Mouse (Mus musculus): ENCODE measurements at regions not wholly inside any gene's neighbourhood (a gene's known extent, or its start where the extent isn't known, plus 50 kb on each side); places are given as distances from the start of the nearest gene placed in this dataset.

GRCm38 (mm10) chr13:57282816-57283215 is 387.0 kb upstream of the Trpc7 start:
- no peak for DNase-seq (ENCODE audit: low spot score)

GRCm38 (mm10) chr13:57281941-57282710 is 386.3 kb upstream of the Trpc7 start:
- no peak for DNase-seq (ENCODE audit: low spot score)

GRCm38 (mm10) chr13:57281504-57281903 is 385.7 kb upstream of the Trpc7 start:
- peak; percentile 30 for DNase-seq (ENCODE audit: low spot score)

- no peak for DNase-seq (ENCODE audit: low spot score)
Observed at GRCm38 (mm10) chr13:57278580-57278979, 382.8 kb upstream of the Trpc7 start.

- DNase-seq (ENCODE audit: low spot score): no peak
Observed at GRCm38 (mm10) chr13:57277076-57277475, 381.3 kb upstream of the Trpc7 start.

GRCm38 (mm10) chr13:57275871-57276270 is 380.1 kb upstream of the Trpc7 start:
- no peak for DNase-seq (ENCODE audit: low spot score)

GRCm38 (mm10) chr13:57273593-57273992 is 377.8 kb upstream of the Trpc7 start:
- no peak for DNase-seq (ENCODE audit: low spot score)

GRCm38 (mm10) chr13:57269614-57270013 is 373.8 kb upstream of the Trpc7 start:
- no peak for DNase-seq (ENCODE audit: low spot score)

GRCm38 (mm10) chr13:57259920-57260319 is 364.1 kb upstream of the Trpc7 start:
- DNase-seq (ENCODE audit: low spot score): peak; percentile 69

- DNase-seq (ENCODE audit: low spot score): no peak
Observed at GRCm38 (mm10) chr13:57259474-57259873, 363.7 kb upstream of the Trpc7 start.

GRCm38 (mm10) chr13:57255920-57256319 is 360.1 kb upstream of the Trpc7 start:
- DNase-seq (ENCODE audit: low spot score): peak; percentile 31

- DNase-seq (ENCODE audit: low spot score): no peak
Observed at GRCm38 (mm10) chr13:57249851-57250250, 354.1 kb upstream of the Trpc7 start.

GRCm38 (mm10) chr13:57249401-57249800 is 353.6 kb upstream of the Trpc7 start:
- DNase-seq (ENCODE audit: low spot score): no peak

- no peak for DNase-seq (ENCODE audit: low spot score)
Observed at GRCm38 (mm10) chr13:57246238-57246963, 350.6 kb upstream of the Trpc7 start.

- DNase-seq (ENCODE audit: low spot score): no peak
Observed at GRCm38 (mm10) chr13:57236917-57237316, 341.1 kb upstream of the Trpc7 start.

- DNase-seq (ENCODE audit: low spot score): no peak
Observed at GRCm38 (mm10) chr13:57236211-57236610, 340.4 kb upstream of the Trpc7 start.

GRCm38 (mm10) chr13:57232906-57233305 is 337.1 kb upstream of the Trpc7 start:
- no peak for DNase-seq (ENCODE audit: low spot score)

GRCm38 (mm10) chr13:57231666-57232065 is 335.9 kb upstream of the Trpc7 start:
- no peak for DNase-seq (ENCODE audit: low spot score)

- no peak for DNase-seq (ENCODE audit: low spot score)
Observed at GRCm38 (mm10) chr13:57230253-57230652, 334.5 kb upstream of the Trpc7 start.

GRCm38 (mm10) chr13:57221092-57221491 is 325.3 kb upstream of the Trpc7 start:
- no peak for DNase-seq (ENCODE audit: low spot score)

- no peak for DNase-seq (ENCODE audit: low spot score)
Observed at GRCm38 (mm10) chr13:57216161-57216560, 320.4 kb upstream of the Trpc7 start.

GRCm38 (mm10) chr13:57212251-57212650 is 316.5 kb upstream of the Trpc7 start:
- no peak for DNase-seq (ENCODE audit: low spot score)

- no peak for DNase-seq (ENCODE audit: low spot score)
Observed at GRCm38 (mm10) chr13:57191195-57191594, 295.4 kb upstream of the Trpc7 start.

All from left cerebral cortex, adult 11 months (tissue).